Mouse (Mus musculus) frontal cortex, adult 2 months (tissue): Measurements from ENCODE around the gene Chkb. TPM values are rescaled to one million over a fixed set of nuclear protein-coding genes. Genes with fewer than 3 reads are reported as not detected.
A peak's percentile ranks its signal among the peaks of the same experiment; 100 is the strongest.
"Not testable (repeated sequence)": the region's sequence is repeated elsewhere in the genome, so short reads cannot be mapped to it uniquely, and the experiment has no call there.

Source experiments
- DNase-seq, 2 experiments: peaks; one replicate each; pipeline ENCODE4 v3.0.0; 2022; ENCODE audit warnings: low spot score in 1 of 2; ENCODE audit errors: extremely low spot score in 1 of 2
- polyA plus RNA-seq: library from polyadenylated mRNA; depleted of rRNA; stranded (reverse); fragments of >200 nt; gene quantifications from 2 replicates; pipeline ENCODE4 v1.2.3, GENCODE M21; 2012

Gene Chkb
- polyA plus RNA-seq, 1 experiment: 66.1 TPM

DNA sequence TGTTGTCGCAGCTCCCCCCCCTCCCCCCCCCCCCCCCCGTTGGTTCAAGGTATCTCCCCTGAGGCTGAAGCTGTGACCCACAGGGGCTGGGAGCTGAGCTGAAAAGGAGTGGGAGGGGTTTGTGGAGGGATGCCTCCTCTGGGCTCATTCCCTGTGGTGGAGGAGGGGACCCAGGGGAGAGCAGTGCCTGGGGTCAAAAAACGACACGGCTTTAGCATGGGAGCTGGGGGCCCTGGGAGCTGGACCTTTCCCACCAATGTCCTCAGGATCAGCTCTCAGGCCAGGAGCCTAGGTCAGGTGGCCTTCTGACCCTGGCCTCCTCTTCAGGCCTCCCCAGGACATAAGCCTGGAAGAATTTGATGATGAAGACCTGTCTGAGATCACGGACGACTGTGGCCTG, 25.1 kb upstream of the Chkb start:
- DNase-seq: no peak

DNA sequence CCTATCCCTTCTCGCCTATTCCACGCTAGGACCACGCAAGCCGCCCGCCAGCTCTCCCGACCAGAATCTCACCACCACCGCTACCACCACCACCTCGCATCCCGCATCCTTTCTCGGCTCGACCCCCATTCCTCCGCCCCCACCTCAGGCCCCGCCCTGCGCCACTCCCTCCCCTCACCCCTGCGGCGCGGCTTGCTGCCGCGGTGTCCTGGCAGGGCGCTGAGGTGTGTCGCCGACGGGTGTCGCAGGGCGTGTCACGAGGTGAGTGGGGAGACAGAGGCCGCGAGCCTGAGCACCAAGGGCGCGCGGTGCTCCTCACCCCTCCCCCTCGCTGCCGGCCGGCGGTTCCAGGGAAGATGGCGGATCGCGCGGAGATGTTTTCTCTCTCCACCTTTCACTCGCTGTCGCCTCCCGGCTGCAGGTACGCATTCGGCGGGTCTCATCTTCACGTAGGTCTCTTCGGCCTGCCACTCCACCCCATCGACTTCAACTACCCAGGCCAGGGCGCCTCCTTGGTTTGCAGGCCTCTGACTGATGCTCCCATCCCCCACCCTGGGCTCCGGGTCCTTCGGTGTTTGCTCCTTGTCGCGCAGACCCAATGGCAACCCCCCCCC, 24.3 kb upstream of the Chkb start, which contains the start of gene Mapk8ip2:
Gene Mapk8ip2, plus strand, starts transcription at position 49 of the 614 bp plus-strand sequence.
- DNase-seq: peak in 1 of 2 experiments; percentile 63

DNA sequence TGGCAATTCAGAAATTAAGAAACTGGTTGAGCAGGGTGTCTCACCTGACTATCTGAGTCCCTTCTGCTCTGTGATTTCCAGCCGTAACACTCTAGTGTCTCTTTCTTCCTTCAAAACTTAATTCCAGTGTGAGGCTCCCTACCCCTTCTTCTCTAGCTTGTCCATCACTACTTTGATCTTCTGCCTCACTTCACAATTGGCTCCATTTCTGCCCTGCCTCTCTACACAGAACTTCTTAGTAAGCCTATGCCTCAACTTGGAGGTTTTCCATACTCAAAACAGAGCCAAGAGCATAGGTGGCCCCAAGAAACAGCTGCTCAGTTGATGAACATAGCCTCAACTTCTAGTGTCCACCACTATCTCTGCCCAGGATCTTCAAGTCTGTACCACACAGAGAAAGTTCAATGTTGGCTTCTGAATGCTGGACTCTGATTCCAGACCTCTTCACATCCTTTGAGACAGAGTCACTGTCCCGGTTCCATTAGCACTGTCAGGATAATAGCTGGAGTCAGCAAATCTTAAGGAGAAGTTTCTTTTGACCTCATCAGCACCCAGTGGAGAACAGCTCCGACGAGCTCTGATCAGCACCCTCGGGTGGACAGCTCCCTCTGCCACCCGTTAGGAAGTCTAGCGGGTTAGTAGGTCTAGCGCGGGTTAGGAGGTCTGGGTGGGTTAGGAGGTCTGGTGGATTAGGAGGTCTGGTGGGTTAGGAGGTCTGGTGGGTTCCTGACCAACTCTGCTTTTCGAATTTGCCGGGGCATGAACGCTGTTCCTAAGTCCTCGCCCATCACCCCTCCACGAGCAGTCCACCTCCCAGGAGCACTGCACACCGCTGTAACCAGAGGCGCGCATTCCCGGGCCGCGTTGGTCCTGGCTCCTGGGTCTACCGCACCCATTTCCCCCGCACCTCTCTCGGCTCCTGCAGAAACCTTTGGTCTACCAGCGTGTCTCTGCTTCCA, 23.5 kb upstream of the Chkb start:
- no peak for DNase-seq

DNA sequence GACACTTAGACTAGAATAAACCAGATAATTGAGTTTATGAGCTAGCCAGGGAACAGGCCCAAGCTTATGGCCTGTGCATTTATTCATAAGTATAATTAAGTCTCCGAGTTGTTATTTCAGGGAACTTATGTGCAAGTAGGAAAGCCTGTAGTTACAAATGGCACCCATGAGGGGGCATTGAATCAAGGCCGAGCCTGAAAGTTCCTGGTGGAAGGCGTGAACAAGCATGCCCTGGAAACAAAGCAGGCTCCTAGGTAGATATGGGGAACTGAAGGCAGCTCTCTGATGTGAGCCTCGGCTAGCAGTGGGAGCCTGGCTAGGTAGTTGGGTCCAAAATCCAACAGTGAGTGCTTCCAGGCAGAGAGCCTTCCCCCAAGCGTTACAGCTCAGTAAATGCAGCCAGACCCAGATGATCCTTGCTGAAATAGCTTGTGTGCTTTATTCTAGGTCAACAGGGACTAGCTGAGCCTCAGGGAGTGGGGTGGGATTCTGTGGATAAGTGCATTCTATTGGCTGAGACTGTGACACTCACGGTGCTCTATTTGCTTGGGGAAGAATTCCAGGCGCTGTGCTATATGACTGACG, 12.9 kb upstream of the Chkb start:
- DNase-seq: peak in 1 of 2 experiments; percentile 35

DNA sequence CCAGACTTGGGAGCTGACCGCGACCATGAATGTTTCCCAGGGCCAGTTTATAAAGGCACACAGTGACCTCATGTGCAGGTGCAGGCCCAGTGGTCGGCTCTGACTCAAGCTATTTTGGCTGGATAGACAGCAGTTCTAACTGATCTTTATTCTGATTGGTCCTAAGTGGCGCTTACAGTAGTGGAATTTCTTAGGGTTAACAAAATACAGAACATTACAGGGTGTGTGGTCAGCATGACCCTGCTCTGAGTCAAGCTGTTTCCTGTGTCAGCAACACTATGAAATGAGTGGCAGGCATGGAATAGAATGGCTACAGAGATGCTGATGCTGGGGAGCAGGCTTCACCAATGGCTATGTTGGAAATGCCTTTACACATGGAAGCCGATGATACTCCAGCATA, 6.2 kb upstream of the Chkb start:
- DNase-seq: no peak

DNA sequence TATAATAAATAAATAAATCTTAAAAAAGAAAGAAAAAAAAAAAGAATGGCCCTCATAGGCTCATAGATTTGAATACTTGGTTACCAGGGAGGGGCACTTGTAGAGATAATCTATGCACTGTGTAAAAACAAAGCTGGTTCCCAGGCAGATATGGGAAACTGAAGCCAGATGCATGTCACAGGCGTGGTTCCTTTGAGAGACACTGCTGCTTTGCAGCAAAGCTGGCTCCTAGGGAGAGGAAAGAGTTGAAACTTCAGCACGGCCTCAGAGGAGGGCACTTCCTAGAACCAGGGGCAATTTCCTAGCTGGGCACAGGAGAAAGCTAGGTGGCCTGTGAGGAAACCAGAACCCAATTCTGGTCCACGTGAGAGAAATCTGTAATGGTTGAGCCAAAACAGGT, 4.4 kb upstream of the Chkb start:
- no peak for DNase-seq

DNA sequence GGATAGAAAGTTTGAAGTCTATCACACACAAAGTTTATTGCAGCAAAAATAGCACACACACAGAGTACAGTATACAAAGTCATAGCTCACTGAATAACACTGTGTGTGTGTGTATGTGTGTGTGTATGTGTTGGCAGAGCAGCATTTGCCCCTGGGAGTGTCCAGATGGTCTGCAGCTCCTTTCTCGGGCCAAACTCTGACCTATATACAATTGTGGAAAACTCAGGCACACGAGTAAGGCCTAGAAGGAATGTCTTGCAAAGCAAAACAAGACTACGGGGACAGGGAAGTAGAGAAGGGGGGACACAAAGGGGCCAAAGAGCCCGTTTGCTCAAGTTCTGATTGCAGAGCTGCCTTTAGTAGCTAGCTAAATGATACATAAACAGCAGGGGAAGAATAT, 3.2 kb upstream of the Chkb start:
- DNase-seq: no peak

DNA sequence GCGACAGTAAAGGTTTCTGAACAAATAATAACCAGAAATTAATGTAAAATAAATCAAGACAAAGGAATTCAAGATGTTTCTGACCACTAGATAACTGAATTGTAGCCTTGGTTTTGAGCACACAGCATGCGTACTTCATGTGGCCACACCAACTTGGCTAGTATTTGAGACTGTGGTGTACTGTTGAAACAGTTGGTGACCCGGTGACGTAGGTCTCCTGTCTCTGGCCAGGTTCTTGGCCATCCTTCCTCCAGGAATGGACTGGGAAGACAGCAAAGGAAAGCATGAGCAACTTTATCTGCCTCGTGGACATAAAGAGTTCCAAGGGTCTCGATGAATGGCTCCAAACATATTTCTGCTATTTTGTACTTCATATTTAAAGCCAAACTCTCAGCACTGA, 2.1 kb upstream of the Chkb start:
- DNase-seq: no peak

DNA sequence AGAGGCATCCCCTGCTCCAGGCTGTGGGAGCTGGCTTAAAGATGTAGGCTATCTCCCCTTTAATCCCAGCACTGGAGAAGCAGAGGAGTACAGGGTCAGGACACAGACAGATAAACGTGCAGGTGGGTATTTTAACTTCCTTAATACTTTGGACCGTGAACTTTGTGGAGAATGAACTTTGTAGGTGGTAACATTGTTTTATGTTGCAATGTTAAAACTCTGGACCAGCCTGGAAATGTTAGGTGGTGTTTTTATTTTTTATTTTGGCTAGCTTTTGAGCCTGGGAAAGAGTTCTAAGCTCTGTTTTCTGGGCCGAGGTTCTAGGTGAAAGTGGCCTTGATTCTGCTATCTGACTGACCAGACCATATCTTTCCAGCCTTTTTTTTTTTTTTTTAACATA, 1.6 kb upstream of the Chkb start:
- no peak for DNase-seq

DNA sequence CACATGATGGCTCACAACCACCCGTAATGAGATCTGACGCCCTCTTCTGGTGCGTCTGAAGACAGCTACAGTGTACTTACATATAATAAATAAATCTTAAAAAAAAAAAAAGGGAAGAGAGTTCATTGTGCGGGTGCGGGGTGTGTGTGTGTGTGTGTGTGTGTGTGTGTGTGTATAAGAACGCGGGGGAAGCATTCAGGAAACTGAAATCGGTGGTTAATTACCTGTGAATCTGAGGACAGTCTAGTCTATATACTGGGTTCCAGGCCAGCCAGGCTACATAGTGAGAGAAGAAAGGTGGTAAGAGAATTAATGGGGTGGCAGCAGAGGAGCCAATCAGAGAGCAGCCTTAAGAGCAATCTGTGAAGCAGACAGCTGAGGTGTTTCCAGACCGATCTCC, 1.1 kb upstream of the Chkb start:
- DNase-seq: not testable (repeated sequence)

DNA sequence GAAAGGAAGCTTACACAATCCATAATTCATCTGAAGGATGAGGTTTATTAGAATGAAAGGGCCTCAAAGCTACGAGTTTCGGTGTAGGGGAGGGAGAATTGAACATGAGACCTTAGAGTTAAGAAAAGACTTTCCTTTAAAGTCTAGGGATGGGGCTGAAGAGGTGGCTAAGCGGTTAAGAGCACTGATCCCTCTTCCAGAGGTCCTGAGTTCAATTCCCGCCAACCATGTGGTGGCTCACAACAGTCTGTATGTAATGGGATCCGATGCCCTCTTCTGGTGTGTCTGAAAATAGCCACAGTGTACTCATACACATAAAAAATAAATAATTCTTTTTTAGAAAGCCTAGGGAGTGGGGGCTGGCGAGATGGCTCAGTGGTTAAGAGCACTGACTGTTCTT, 633 bp upstream of the Chkb start:
- DNase-seq: no peak

DNA sequence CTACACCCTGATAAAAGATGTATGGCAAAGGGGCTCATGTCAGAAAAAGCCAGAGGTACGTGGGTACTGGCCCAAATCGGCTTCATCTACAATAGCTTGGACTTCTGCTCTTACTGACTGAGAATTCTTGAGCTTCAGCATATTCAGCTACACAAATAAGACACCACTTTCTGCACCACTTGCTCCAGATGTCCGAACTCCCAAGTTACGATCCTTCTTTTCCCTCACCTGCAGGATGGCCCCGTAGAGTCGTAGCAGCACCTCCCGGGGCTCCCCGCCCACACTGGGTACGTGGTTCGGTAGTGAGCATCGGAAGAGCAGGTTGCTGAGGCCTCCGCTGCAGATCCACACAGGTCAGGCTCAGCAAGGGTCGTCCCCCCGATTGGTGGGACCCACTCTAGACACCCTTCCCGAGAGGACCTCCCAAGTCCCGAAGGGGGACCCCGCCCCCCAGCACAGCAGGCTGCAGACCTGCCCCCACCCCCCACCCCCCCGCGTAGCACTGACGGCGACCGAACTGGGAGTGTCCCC, 822 bp downstream of the Chkb start:
- no peak for DNase-seq

DNA sequence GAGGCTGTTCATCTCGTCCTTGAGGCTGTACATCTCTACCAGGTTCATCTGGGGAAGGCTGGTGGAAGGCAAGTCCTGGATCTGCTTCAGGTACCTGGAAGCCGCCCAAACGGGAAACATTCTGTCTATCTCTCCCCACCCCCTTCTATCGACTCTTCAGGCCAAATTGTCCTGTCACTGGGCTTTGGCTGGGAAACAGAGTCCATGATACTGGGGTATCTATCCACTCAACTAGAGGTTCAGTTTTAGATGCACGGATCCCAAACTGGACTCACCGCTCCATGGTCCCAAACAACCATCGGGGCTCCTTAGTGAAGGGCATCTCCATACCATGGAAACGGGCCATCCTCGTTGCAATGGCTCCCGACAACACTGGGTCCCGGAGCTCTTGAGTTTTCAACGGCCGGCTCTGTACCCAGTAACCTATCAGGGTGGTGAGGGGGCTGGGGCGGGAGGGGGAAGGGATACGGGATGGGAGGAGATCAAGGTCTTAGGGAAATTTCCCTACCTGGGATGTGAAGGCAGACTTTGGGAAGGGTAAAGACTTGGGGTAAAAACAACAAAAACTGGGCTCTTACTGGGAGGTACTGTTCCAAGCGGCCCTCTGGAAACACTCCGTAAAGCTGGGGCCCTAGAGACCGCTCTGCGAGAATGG, 1.4 kb downstream of the Chkb start:
- no peak for DNase-seq

DNA sequence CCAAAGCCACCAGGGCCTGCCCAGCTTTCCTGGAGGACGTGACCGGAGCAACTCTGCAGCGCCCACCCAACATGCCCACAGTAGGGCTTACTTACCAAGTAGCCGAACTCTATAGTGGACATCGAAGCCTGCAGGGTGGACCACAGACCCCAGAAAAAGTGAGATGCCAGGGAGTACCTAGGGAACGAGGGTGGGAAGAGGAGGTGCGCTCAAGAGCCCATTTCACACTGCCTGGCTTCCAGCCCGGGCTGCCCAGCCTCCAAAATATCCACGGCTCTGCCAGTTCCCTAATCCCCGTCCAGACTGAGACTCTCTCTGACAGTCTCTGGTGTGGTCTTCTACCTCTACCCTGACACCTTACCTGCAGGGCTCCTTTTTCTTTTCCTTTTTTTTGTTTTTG, 3.0 kb downstream of the Chkb start:
- DNase-seq: no peak

DNA sequence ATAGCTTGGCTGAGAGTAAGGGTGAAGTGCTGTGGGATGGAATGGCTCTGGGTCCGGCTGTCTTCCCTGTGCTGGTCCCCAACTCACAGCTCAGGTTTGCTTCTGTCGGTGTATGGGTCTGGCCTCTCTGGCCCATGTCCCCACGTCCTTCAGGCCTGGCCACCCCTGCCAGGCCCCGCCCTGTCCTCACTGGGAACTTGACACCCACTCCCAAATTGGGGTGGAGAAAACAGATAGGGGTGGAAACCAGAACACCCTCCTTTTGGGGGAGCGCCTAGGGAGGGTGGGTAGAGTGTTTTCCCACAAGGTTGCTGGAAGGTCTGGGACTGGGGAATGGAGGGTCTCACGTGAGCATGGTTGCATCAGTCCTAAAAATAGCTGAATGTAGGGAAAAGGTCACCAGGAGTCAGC, 4.0 kb downstream of the Chkb start, which contains the start of gene Cpt1b:
Gene Cpt1b, minus strand, starts transcription at position 153 of the 411 bp plus-strand sequence.
- no peak for DNase-seq

DNA sequence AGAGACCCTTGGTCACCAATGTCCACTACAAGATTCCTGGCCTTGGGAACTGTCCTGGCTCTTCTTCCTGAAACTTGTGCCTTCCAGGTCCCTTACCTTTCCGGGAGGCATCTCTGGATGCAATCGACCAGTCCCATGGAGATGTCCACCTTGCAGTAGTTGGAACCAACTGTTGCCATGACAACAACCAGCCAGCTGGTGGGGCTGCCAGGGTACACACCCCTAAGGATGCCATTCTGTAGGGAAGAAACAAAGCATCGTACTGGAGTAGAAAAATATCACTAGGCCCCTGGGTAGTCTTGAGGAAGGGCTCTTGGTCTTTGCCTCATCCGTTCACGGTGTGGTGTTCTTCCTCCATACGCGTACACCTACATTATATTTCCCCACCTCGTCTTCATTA, 5.1 kb downstream of the Chkb start:
- DNase-seq: no peak

DNA sequence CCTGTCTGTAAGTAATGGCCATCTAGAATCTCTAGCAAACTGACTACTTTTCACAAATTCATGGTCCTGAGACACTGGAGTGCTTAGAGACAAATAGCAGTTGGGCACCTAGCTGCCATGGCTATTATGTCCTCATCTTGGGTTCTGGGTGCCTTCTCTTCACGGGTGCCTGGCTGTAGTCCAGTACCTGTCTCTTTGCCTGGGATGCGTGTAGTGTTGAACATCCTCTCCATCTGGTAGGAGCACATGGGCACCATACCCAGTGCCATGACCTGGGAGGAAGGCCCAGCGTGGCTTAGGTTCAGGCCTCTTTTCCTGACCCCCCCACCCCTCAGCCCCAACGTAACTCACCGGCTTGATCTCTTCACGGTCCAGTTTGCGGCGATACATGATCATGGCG, 7.8 kb downstream of the Chkb start:
- no peak for DNase-seq

DNA sequence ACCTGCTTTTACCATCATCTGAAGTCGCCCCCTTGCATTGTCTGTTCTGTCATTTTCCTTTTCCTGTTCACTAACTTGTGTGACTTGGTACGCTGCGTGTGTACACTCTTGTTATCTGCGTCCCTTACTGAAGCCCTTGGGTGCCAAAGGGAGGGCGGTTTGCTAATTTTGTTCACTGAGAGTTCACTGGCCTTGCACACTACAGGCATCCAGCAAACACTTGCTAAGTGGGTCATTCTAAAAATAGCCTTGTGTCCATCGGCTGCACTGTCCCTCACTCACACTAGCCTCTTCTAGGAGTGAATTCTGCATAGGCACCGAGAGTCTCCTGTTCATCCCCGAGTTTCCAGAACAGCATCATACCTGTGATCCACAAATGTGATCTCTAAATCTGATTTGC, 14.4 kb downstream of the Chkb start:
- no peak for DNase-seq

DNA sequence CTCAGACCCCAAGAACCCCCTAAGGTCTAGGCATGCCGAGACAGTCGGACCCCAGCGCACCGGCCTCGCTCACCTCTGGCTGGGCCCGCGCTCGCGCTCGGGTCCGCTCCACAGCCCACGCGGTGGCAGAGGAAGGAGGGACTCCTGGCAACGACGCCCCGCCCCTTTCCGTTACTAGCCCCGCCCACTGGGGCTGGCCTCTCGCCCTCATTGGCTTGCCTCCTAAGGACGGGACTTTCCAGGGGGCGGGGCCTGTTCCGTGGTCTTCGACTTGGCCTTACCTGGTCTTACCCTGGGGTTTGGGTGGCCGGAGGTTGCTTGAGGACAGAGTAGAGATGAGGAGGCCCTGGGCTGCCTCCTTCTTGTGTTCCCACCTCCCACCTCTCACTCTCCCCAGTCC, 19.6 kb downstream of the Chkb start, which contains the start of gene Syce3:
Gene Syce3, minus strand, starts transcription at position 386 of the 400 bp plus-strand sequence.
- DNase-seq: no peak

DNA sequence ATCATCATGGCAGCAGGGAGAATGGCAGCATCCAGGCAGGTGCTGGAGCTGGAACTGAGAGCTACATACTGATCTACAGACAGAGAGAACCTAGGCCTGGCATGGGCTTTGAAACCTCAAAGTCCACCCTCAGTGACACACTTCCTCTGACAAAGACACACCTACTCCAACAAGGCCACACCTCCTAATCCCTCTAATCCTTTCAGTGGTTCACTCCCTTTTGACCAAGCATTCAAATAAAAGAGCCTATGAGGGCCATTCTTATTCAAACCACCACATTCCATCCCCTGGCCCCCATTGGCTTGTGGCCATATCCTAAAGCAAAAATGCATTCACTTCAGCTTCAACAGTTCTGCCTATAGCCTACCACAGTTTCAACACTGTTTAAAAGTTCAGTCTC, 23.0 kb downstream of the Chkb start:
- DNase-seq: no peak
